Mouse (Mus musculus): ENCODE data around the gene Tas1r1.

Gene Tas1r1

GRCm38 (mm10) chr4:152038225-152038984 is at the start of gene Tas1r1:
TSS of gene Tas1r1 (minus strand) at chr4:152038568.
- DNase-seq (ENCODE audit: low read depth, low spot score) = no peak

- no peak for DNase-seq (ENCODE audit: low read depth, low spot score)
Observed at GRCm38 (mm10) chr4:152088133-152088532, 49.8 kb upstream of the Tas1r1 start.

DNA sequence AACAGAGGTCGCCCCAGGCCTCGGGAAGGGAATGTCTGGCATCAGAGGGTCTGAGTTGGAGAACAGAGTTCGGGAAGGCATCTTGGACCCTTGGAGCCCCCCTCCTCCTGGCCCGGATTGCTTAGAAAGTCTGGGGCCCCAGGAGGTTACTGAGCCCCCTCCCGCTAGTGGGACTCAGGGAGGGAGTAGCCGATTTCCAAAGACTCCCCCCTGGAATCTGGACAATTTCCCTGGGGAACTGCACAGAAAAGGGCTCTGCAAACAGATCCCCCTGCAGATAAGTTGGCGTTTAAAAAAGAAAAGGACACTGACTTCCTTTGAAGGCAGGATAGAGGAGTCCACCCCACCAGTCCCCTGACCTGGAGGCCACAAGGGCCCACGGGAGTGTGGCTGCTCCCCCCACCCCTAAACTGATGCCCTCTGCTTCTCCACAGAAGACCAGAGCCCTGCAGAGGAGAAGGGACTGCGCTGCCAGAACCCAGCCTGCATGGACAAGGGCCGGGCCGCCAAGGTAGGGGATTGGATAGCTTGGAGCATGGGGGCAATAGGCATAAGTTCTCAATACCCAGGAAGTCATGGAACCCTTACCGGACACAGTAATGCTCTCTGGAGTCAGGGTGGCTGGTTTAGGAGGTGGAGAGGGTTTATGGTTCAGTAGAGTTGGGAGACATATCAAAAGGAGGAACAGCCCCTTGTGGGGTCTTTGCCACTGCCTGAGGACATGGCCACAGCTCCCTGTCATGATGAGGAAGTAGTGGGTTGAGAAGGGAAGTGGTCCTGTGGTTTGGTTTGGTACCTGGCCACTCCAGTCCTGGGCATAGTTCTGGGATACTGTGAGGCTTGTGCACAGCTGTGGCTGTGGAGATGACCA is 49.1 kb upstream of the Tas1r1 start:
- no peak for DNase-seq (ENCODE audit: low read depth, low spot score)

DNA sequence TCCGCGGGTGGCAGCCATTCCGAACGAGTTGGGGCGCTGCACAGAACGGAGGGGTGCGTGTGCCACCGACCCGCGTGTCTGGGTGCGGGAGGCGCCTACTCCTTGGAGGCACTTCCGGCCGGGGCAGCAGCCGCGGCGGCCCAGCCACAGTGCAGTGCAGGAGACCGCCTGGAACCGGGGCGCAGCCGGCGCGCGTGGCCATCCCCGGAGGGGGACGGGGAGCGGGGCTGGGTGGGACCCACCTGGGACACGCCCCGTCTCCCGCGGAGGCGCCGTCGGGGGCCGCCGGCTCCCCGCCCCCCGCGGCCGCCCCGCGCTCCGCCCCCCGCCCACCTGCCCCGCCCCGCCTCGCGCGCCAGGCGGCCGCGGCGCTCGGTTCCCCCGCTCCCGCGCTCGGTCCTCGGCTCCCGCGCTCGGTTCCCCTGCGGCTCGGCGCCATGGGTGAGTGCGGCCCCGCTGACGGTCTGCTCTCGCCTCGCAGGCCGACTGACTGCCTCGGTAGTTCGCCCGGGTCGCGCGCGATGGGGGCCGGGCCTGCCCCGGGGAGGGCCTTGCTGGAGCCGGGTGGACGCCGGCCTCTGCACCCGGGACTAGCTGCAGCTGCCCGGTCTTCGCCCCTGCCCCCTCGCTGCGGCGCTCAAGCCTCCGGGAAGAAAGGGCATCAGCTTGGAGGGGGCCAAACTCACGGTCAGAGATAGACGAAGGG is 48.3 kb upstream of the Tas1r1 start:
- no peak for DNase-seq (ENCODE audit: low read depth, low spot score)

DNA sequence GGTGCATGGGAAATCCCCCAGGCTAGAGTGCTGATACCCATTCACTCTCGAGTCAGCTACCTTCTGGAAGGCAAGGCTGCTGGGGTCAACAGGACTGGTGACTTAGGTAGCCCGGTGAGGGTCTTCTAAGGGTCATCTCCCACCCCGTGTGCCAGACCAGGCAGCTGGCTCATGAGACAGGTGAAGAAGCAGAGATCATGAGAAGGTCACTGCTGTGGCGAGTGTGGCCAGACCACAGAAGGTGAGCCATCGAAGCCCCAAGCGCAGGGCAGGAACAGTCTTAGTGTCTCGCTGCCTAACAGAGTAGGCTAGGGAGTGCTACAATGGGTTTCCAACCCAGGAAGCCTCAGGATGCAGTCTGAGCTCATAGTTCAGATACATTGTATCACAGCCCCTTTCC is 46.2 kb upstream of the Tas1r1 start:
- no peak for DNase-seq (ENCODE audit: low read depth, low spot score)

DNA sequence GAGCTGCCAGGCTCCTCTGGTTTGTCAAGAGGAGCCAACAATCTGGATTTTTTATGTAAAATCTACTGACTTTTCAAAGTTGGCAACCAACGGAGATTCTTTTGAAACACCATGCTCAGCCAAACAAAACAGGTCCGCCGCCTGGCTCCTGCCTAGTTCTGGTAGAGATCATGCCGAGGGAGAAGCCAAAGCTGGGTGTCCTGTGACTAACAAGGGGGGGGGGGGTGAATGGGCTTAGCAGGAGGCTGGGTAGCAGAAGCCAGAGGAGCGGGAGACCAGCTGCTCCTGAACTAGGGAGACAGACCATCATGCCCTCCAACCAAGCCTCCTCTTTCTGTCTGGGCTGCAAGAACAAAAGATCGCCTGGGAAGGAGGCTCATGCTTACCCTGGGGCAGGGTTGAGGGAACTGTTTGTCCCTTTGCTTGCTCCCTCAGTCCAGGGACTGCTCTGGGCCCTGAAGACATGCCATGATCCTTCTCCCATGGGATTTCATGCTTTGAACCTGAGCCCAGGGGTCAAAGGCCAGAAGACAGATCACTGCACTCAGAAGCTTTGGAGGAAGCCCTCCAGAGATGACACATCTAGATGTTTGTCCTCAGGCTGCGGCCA is 45.3 kb upstream of the Tas1r1 start:
- DNase-seq (ENCODE audit: low read depth, low spot score) = no peak

DNA sequence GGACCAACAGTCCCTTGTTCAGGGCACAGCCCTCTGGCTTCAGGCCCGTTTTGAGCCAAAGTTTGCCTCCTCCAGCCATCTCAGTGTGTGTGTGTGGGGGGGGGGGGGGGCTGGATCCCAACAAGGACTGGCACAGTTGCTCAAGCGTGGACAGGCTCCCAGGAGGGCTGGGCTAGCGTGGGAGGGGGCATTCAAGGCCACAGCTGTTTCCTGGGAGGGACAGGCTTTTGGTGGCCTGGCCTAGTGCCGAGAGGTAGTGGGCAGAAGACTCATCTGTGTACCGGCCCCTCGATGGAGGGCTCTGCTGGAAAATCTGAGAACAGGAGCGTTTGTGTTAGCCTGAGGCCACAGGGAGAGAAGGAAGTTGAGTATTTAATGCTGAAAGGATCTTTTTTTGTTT is 41.6 kb upstream of the Tas1r1 start:
- no peak for DNase-seq (ENCODE audit: low read depth, low spot score)

- DNase-seq (ENCODE audit: low read depth, low spot score) = no peak
Observed at GRCm38 (mm10) chr4:152079261-152079660, 40.9 kb upstream of the Tas1r1 start.

DNA sequence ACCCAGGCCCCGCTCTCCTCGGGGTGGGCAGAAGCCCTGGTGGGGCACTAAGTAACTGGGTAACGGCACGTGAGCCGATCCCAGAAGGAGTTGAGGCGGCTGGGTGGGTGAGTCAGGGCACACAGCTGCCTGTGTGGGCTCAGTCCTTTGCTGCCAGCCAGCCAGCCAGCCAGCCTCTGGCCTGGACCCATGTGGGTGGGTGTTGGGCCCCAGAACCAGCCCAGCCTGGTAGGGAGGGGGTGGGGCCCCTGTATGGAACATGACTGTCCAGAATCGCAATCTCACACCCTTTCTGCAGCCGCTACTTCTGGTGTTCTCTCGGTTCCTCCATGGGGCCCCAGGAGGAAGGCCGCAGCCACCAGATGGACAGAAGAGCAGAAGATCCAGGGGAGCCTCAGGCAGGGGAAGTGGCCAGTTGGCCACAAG is 39.8 kb upstream of the Tas1r1 start:
- DNase-seq (ENCODE audit: low read depth, low spot score) = no peak

DNA sequence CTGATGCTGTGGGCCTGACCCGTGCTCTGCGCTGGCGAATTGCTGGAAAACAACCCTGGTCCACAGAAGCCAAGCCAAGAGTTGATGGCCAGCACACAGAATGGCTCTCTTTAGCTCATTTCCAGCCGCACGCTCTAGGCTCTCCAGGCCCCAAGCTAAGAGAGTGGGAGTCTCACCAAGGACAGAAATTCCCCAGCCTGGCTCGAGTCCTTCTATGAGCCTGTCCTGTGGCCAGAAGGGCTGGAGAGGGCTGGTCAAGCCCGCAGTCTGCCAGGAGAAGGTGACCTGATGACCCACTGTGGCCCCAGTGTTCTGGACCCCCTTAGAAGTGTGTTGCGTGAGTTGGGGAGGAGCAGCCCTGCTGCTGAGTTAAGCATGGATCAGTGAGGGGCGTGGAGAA is 38.8 kb upstream of the Tas1r1 start:
- DNase-seq (ENCODE audit: low read depth, low spot score) = no peak

GRCm38 (mm10) chr4:152074548-152074947 is 36.2 kb upstream of the Tas1r1 start:
- no peak for DNase-seq (ENCODE audit: low read depth, low spot score)

- no peak for DNase-seq (ENCODE audit: low read depth, low spot score)
Observed at GRCm38 (mm10) chr4:152073715-152074114, 35.3 kb upstream of the Tas1r1 start.

GRCm38 (mm10) chr4:152072655-152073054 is 34.3 kb upstream of the Tas1r1 start:
- DNase-seq (ENCODE audit: low read depth, low spot score) = no peak

- DNase-seq (ENCODE audit: low read depth, low spot score) = no peak
Observed at GRCm38 (mm10) chr4:152072121-152072601, 33.8 kb upstream of the Tas1r1 start, which contains the start of gene Plekhg5. TSS of gene Plekhg5 (plus strand) at chr4:152072498.

GRCm38 (mm10) chr4:152070494-152071396 is 32.4 kb upstream of the Tas1r1 start:
- no peak for DNase-seq (ENCODE audit: low read depth, low spot score)

GRCm38 (mm10) chr4:152069245-152069644 is 30.9 kb upstream of the Tas1r1 start:
- no peak for DNase-seq (ENCODE audit: low read depth, low spot score)

DNA sequence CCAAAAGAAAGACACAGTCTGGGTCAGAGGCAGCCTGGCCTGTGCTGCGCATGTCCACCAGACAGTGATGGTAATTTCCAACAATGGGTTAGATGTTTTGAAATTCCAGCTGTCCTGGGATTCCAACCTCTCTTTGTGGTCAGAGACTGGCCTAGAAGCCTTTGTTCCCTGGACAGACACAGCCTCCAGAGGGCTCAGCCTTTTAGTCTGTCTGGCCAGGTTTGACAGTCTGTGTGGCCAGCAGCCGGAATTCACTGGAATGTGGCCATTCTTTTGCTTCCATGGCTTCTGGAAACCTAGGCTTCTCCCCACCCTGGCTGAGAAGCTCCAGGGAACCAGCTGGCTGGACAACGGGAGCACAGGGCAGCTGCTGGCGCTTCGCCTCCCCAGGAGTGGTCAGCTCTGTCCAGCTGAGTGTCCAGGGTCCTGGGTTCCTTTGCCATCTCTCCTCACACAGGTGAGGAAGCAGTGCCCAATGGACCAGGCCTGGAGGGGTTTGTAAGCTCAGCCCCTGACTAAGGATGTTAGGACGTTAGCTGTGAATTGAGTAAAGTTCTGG is 29.9 kb upstream of the Tas1r1 start:
- no peak for DNase-seq (ENCODE audit: low read depth, low spot score)

DNA sequence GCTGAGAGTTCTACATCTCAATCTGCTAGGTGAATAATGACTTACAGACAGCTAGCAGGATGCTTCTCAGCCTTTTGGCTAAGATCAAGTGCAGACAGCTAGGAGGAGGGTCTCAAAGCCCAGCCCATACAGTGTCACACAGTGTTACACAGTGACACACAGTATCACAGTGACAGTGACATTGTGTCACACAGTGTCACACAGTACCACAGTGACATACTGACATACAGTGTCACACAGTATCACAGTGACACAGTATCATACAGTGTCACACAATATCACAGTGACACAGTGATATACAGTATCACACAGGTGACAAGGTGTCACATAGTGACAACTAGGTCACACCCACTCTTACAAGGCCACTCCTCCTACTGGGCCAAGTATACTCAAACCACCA is 28.9 kb upstream of the Tas1r1 start:
- DNase-seq (ENCODE audit: low read depth, low spot score) = no peak

GRCm38 (mm10) chr4:152062390-152063110 is 24.2 kb upstream of the Tas1r1 start:
- no peak for DNase-seq (ENCODE audit: low read depth, low spot score)
